Mouse (Mus musculus): Measurements from ENCODE around the gene Apobec2.

GRCm38 (mm10) chr17:48453489-48453888, 20.8 kb upstream of the Apobec2 start:
- TF ChIP-seq CTCF (IDR thresholded peaks at IDR 0.05; ENCODE audit: low read depth) (peak; percentile 53), EP300 (optimal IDR thresholded peaks at IDR 0.05) (no peak)

All from stomach, postnatal 0 days (tissue).